Mouse (Mus musculus): ENCODE results near the gene Mcm10. TPM values are rescaled to one million over a fixed set of nuclear protein-coding genes. Genes with fewer than 3 reads are reported as not detected.
A peak's percentile ranks its signal among the peaks of the same experiment; 100 is the strongest.

Gene Mcm10
- total and polyA plus RNA-seq, 3 experiments: 72.6 to 104 (median 73.6) TPM

- no peak overlapping the region for H3K27ac ChIP-seq (ENCODE audit: insufficient read depth, low read depth)
- no peaks in the 10 kb centered on the region for H3K9me3 ChIP-seq (replicated peaks; ENCODE audit: low read length)
- dilution Hi-C loops (cut with MboI; ENCODE audit: extremely low pct_ligation_motif_present, extremely low pct_unique_long_range_greater_than_20kb, low sequenced_read_pairs) (no loop called here), in situ Hi-C loops (cut with MboI; ENCODE audit: low pct_ligation_motif_present, low pct_unique_long_range_greater_than_20kb, low sequenced_read_pairs) (no loop called here)
- H3K27me3 ChIP-seq (replicated peaks): no peaks in the 10 kb centered on the region
- no peak overlapping the region for H3K4me3 ChIP-seq (replicated peaks in 1 of 3; ENCODE audit: low read depth in 2 of 3, low read length in 2 of 3, poor library complexity in 1 of 3)
- TF ChIP-seq MAFK (IDR thresholded peaks at IDR 0.05; ENCODE audit: insufficient replicate concordance, low read length) (no peak), HCFC1 (IDR thresholded peaks at IDR 0.05; ENCODE audit: low read depth, low read length) (no peak), CHD2 (IDR thresholded peaks at IDR 0.05; ENCODE audit: low read length) (no peak), USF2 (conservative IDR thresholded peaks at IDR 0.05; ENCODE audit: low read depth, low read length) (no peak), IRF4 (IDR thresholded peaks at IDR 0.05; ENCODE audit: low read depth, low read length) (no peak), SIN3A (IDR thresholded peaks at IDR 0.05; ENCODE audit: low read length) (no peak), GABPA (IDR thresholded peaks at IDR 0.05; ENCODE audit: insufficient replicate concordance, low read depth, low read length) (no peak), MXI1 (IDR thresholded peaks at IDR 0.05; ENCODE audit: low read depth, low read length) (no peak), NELFE (IDR thresholded peaks at IDR 0.05; ENCODE audit: low read depth, low read length) (no peak), RCOR1 (conservative IDR thresholded peaks at IDR 0.05; ENCODE audit: low read depth, low read length) (no peak), KAT2A (IDR thresholded peaks at IDR 0.05; ENCODE audit: insufficient replicate concordance, low read length) (no peak), POLR2AphosphoS2 (IDR thresholded peaks at IDR 0.05; ENCODE audit: low read depth, low read length) (no peak), TBP (conservative IDR thresholded peaks at IDR 0.05; ENCODE audit: low read depth, low read length) (no peak), MYC (IDR thresholded peaks at IDR 0.05; ENCODE audit: low read depth, low read length) (no peak), USF1 (IDR thresholded peaks at IDR 0.05; ENCODE audit: low read depth, low read length) (no peak), CTCF (conservative IDR thresholded peaks at IDR 0.05 in 1 of 2, IDR thresholded peaks at IDR 0.05 in 1 of 2; ENCODE audit: low read depth in 2 of 2, low read length in 2 of 2) (no peak), UBTF (IDR thresholded peaks at IDR 0.05; ENCODE audit: low read depth, low read length) (no peak), E2F4 (IDR thresholded peaks at IDR 0.05; ENCODE audit: insufficient replicate concordance, low read depth, low read length) (no peak), ZC3H11A (IDR thresholded peaks at IDR 0.05; ENCODE audit: low read depth, low read length) (no peak)
- no peak overlapping the region for H3K9ac ChIP-seq (ENCODE audit: insufficient read depth, low read depth)
- DNase-seq (ENCODE audit: extremely low read depth): no peak
- H3K36me3 ChIP-seq (replicated peaks in 1 of 2; ENCODE audit: control insufficient read depth in 1 of 2, insufficient read depth in 1 of 2, low read length in 1 of 2): peaks cover 32 to 82% of the 10 kb centered on the region in 2 experiments
- peaks cover 5 to 45% of the 10 kb centered on the region in 2 experiments for H3K4me1 ChIP-seq (ENCODE audit: control insufficient read depth in 1 of 2, insufficient read depth in 2 of 2)
- H3K4me2 ChIP-seq (ENCODE audit: insufficient read depth, low read depth, poor library complexity, severe bottlenecking): no peak overlapping the region
- H3K79me2 ChIP-seq (replicated peaks; ENCODE audit: control insufficient read depth, extremely low read depth, insufficient read depth, poor library complexity, severe bottlenecking): no peaks in the 10 kb centered on the region
Observed at GRCm38 (mm10) chr2:5047016-5047415, 34.4 kb upstream of the Mcm10 start.

DNA sequence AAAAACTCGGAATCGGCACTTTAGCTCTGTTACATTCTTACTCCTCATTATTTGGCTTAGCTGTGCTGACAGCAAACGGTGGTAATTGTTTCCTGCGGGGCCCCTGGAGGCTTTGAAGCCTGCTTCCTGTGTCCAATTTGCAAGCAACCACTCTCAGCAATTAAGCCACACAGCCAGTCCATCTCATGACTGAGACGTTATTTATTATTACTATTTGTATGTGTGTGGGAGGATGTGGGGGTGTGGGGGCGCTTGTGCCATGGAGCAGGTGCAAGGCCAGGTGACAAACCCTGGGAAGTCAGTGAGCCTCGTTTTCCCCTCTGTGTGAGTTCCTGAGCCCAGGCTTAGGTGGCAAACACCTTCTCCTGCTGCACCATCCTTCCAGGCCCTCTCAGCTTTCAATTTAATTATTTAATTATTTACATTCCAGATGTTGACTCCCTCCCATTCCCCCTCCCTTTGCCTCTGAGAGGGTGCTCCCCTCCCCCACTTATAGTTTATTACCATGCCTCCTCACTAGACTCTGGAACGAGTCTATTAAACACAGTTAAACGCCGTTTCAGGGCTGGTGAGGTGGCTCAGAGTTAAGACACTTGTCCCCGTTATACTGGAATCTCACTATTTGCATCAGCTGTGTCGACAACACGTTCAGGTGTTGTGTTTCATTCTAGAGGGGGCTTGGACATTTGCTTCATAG is 32.8 kb upstream of the Mcm10 start:
- H3K9me3 ChIP-seq (replicated peaks; ENCODE audit: low read length): no peaks in the 10 kb centered on the region
- TF ChIP-seq NRF1 (IDR thresholded peaks at IDR 0.05; ENCODE audit: low read depth, low read length) (no peak), KAT2A (IDR thresholded peaks at IDR 0.05; ENCODE audit: insufficient replicate concordance, low read length) (no peak), JUN (IDR thresholded peaks at IDR 0.05; ENCODE audit: insufficient read depth, low read depth, low read length) (no peak), MAX (IDR thresholded peaks at IDR 0.05; ENCODE audit: low read length) (no peak), ZC3H11A (IDR thresholded peaks at IDR 0.05; ENCODE audit: low read depth, low read length) (no peak), GABPA (IDR thresholded peaks at IDR 0.05; ENCODE audit: insufficient replicate concordance, low read depth, low read length) (no peak), TBP (conservative IDR thresholded peaks at IDR 0.05; ENCODE audit: low read depth, low read length) (no peak)
- in situ Hi-C loops (cut with MboI; ENCODE audit: low pct_ligation_motif_present, low pct_unique_long_range_greater_than_20kb, low sequenced_read_pairs): no loop called here
- no peak overlapping the region for H3K4me3 ChIP-seq (replicated peaks in 1 of 3; ENCODE audit: low read depth in 2 of 3, low read length in 2 of 3, poor library complexity in 1 of 3)
- peaks cover 5 to 60% of the 10 kb centered on the region in 2 experiments for H3K4me1 ChIP-seq (ENCODE audit: control insufficient read depth in 1 of 2, insufficient read depth in 2 of 2)
- no peak overlapping the region for H3K9ac ChIP-seq (ENCODE audit: insufficient read depth, low read depth)
- peaks cover 34 to 83% of the 10 kb centered on the region in 2 experiments for H3K36me3 ChIP-seq (replicated peaks in 1 of 2; ENCODE audit: control insufficient read depth in 1 of 2, insufficient read depth in 1 of 2, low read length in 1 of 2)
- 0 out of 2 replicates have a peak overlapping the region, but pooled peaks have one; percentile 18 for H3K4me2 ChIP-seq (ENCODE audit: insufficient read depth, low read depth, poor library complexity, severe bottlenecking)
- no peaks in the 10 kb centered on the region for H3K79me2 ChIP-seq (replicated peaks; ENCODE audit: control insufficient read depth, extremely low read depth, insufficient read depth, poor library complexity, severe bottlenecking)
- no peak overlapping the region for H3K27ac ChIP-seq (ENCODE audit: insufficient read depth, low read depth)
- dilution Hi-C loops (cut with MboI; ENCODE audit: extremely low pct_ligation_motif_present, extremely low pct_unique_long_range_greater_than_20kb, low sequenced_read_pairs): no loop called here
- peak; percentile 70 for DNase-seq (ENCODE audit: extremely low read depth)
- no peaks in the 10 kb centered on the region for H3K27me3 ChIP-seq (replicated peaks)
